Mouse (Mus musculus): ENCODE results near the gene Olfr517.

The Olfr517 gene

GRCm38 (mm10) chr7:108872279-108872678, at the start of gene Olfr517:
TSS of gene Olfr517 (minus strand) at chr7:108872379.
- DNase-seq, result no peak

DNA sequence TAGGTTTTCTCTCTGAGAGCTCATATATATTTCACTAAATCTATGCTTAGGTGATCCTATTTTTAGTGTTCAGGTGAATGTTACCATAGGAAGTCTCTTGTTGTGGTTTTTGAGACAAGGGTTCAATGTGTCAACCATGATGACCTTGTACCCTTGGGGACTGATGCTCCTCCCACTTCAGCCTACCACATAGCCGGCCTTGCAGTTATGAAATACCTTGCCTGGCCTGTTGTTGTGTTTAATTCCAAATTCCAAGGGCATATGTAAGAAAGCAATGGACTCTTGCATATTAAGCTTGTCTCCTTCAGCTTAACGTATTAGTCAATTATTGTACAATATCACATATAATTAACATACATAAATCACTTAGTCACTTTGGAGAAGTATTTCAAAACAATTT, 31.8 kb upstream of the Olfr517 start:
- no peak for DNase-seq

GRCm38 (mm10) chr7:108894320-108894719, 22.1 kb upstream of the Olfr517 start, which contains the start of gene Olfr519:
TSS of gene Olfr519 (minus strand) at chr7:108894420.
- DNase-seq, result no peak

DNA sequence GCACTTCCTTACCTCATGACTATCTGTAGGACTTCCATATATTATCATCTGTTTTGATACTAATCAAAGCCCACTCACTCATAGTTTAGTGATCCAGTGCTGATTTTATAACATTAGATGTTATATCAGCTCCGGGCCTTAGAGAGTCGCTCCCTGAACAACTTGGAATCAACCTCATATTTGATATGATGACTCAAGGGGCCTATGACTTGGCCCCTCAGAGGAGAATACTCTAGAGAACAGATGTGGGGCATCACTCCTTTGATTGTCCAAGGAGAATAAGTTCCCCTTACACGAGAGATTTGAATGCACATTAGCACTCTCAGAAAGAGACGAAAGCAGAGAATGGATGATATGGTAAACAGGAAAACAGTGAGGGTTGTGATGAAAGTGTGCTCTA, 12.7 kb upstream of the Olfr517 start, which contains the start of gene Olfr518:
Gene Olfr518 (minus strand): TSS at position 101 of the 400 bp plus-strand sequence.
- DNase-seq, result no peak

DNA sequence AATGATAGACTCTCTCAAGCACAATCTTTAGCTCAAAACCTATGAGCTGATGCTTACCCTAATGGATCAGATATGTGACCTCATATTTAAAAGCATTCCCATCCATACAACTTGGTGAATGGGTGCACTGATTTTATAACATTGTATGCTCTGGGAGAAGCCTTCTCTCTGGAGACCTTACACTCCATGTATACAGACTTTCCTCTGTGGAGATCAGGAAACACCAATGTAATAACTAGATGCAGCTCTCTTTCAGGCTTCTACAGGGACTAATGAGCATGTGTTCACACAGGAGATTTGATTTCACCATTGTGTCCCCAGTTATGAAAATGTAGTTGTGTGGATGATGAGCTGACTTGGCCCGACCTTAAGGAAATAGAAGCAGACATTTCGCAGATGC, 21.8 kb downstream of the Olfr517 start, which contains the start of gene Olfr516:
Gene Olfr516 (minus strand): TSS at position 101 of the 400 bp plus-strand sequence.
- DNase-seq, result no peak

GRCm38 (mm10) chr7:108825897-108826296, 46.3 kb downstream of the Olfr517 start, which contains the start of gene Olfr514:
TSS of gene Olfr514 (minus strand) at chr7:108825997.
- DNase-seq, result no peak

Data from lung, postnatal 36 days (tissue).